Mouse (Mus musculus): Measurements from ENCODE around the gene Gdf3. TPM values are rescaled to one million over a fixed set of nuclear protein-coding genes. Genes with fewer than 3 reads are reported as not detected.

Gdf3 gene
- 0.21 TPM for polyA plus RNA-seq (2017; shearing (Covaris generic))

DNA sequence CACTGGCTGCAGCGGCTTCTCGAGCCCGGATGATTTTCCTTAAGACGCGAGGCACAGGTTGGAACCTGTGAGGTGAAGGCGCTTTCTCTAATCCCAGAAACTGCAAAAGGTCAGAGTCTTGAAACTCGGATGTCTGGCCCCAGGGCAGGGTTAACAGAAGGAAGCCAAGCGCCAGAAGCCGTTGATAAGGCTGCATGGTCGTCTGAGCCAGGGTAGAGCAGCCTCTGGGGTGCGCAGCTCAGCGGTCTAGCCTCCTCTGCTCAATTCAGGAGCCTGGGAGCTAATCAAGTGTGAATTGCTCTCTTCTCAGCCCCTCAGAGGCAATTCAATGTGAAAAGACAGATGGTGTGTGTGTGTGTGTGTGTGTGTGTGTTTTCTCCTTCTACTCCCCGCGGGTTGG is at the start of gene Gdf3:
Gene Gdf3 (minus strand): TSS at position 317 of the 400 bp plus-strand sequence.

DNA sequence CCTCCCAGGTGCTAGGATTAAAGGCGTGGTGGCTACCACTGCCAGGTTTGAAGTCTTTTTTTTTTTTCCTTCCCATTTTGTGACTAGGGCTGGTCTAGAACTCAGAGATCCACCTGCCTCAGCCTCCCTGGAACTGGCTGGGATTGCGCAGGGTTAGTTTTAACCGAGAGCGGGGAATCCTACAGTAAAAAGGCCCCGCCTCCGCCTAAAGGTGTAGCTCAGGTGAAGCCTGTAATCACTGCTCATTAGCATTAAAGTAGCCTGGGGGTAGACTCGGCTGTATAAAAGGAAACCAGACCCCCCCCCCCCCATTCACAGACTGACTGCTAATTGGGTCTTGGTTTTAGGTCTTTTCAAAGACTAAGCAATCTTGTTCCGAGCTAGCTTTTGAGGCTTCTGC is 16.2 kb upstream of the Gdf3 start, which contains the start of gene Dppa3:
Gene Dppa3 (plus strand): TSS at position 301 of the 400 bp plus-strand sequence.

GRCm38 (mm10) chr6:122602242-122602991 is 7.5 kb downstream of the Gdf3 start, which contains the start of gene Apobec1:
Gene Apobec1, minus strand, starts transcription at chr6:122602444.

Other genes starting within 250 kb of the Gdf3 start
- gene Rimklb, start 111.3 kb downstream of the Gdf3 start, polyA plus RNA-seq (2017; shearing (Covaris generic)) = not detected
- not detected for gene Mfap5, start 104.2 kb downstream of the Gdf3 start, polyA plus RNA-seq (2017; shearing (Covaris generic))
- 0.94 TPM for gene Aicda, start 56.3 kb downstream of the Gdf3 start, polyA plus RNA-seq (2017; shearing (Covaris generic))
- gene Apobec1, start 7.6 kb downstream of the Gdf3 start, polyA plus RNA-seq (2017; shearing (Covaris generic)) = 28.2 TPM
- gene Dppa3, start 16.3 kb upstream of the Gdf3 start, polyA plus RNA-seq (2017; shearing (Covaris generic)) = not detected
- not detected for gene Nanog, start 97.4 kb upstream of the Gdf3 start, polyA plus RNA-seq (2017; shearing (Covaris generic))
- 123 TPM for gene Slc2a3, start 191.6 kb upstream of the Gdf3 start, polyA plus RNA-seq (2017; shearing (Covaris generic))
- gene Foxj2, start 209.8 kb upstream of the Gdf3 start, polyA plus RNA-seq (2017; shearing (Covaris generic)) = 7.4 TPM
- 0.10 TPM for gene C3ar1, start 246.1 kb upstream of the Gdf3 start, polyA plus RNA-seq (2017; shearing (Covaris generic))